Mouse (Mus musculus): Measurements from ENCODE around the gene Rhox4b. TPM values are rescaled to one million over a fixed set of nuclear protein-coding genes. Genes with fewer than 3 reads are reported as not detected.
"Not testable (repeated sequence)": the region's sequence is repeated elsewhere in the genome, so short reads cannot be mapped to it uniquely, and the experiment has no call there.

Rhox4b gene
- not detected for total RNA-seq (2021)
- long read RNA-seq, experiment 1 = 0 reads
- long read RNA-seq, experiment 2 = 0 reads

DNA sequence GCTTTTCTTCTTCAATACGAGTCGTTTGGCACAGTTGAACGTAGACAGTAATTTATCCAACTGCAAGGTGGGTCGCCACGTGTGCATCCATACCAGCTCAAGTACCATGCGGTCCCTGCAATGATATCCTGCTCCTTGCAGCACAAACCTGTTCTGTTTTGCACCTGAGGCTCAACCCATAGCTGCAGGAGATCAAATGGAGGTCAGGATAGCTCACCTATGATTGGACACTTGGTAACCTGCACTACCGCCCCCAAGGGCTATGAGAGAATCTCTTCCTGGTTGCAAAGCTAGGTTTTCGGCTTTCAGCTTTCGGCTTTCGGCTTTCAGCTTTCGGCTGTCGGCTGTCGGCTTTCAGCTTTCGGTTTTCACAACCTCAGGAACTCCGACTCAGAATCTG is at the start of gene Rhox4b:
TSS of gene Rhox4b (plus strand) at position 301 of the 400 bp plus-strand sequence.
- not testable (repeated sequence) for DNase-seq (ENCODE audit: low spot score in 2 of 2)

DNA sequence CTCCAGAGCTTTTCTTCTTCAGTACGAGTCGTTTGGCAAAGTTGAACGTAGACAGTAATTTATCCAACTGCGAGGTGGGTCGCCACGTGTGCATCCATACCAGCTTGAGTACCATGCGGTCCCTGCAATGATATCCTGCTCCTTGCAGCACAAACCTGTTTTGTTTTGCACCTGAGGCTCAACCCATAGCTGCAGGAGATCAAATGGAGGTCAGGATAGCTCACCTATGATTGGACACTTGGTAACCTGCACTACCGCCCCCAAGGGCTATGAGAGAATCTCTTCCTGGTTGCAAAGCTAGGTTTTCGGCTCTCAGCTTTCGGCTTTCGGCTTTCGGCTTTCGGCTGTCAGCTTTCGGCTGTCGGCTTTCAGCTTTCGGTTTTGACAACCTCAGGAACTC is 41.7 kb upstream of the Rhox4b start, which contains the start of gene Rhox4a2:
TSS of gene Rhox4a2 (plus strand) at position 301 of the 400 bp plus-strand sequence.
- not testable (repeated sequence) for DNase-seq (ENCODE audit: low spot score in 2 of 2)

DNA sequence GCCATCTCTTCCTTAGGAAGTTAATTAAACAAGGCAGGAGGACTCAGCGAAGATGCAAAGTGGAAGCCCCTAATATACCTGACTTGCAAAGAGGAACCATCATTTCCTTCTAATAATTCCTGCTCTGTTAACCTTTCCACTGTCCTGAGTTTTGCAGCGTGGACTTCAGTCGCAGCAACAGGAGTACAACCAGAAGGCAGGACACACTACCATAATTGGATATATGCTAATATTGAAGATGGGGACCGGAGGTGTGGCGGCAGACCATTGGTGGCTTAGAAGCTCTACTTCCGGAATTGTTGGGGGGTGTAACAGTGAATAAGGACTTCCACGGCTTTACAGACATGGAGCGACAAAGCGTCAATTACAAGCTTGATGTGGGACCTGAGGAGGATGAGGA is 20.5 kb upstream of the Rhox4b start, which contains the start of gene Rhox2b:
TSS of gene Rhox2b (plus strand) at position 301 of the 400 bp plus-strand sequence.
- DNase-seq (ENCODE audit: low spot score in 2 of 2) = not testable (repeated sequence)

DNA sequence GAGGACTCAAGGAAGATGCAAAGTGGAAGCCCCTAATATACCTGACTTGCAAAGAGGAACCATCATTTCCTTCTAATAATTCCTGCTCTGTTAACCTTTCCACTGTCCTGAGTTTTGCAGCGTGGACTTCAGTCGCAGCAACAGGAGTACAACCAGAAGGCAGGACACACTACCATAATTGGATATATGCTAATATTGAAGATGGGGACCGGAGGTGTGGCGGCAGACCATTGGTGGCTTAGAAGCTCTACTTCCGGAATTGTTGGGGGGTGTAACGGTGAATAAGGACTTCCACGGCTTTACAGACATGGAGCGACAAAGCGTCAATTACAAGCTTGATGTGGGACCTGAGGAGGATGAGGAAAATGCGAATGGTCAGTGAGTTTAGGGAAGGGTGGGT is 21.1 kb downstream of the Rhox4b start, which contains the start of gene Rhox2c:
TSS of gene Rhox2c (plus strand) at position 301 of the 400 bp plus-strand sequence.
- DNase-seq (ENCODE audit: low spot score in 2 of 2) = not testable (repeated sequence)

DNA sequence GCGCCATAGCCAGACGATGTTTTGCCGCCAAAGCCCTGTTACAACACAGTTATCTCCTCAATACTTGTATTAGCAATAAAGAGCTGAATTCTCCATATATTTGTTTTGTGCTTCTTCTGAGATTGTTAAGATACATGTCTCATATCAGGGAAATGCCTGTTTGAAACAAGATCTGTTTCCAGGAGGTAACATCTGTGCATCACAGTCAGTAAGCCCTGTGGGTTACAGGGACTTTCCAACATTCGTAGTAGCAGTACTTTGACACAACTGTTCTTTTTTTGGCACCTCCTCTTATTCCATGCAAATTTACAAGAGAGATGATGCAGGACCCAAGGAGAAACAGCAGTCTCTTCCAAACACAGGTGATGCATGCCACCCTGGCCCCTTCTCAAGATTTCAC is 26.0 kb downstream of the Rhox4b start, which contains the start of gene Rhox3c:
TSS of gene Rhox3c (plus strand) at position 301 of the 400 bp plus-strand sequence.
- not testable (repeated sequence) for DNase-seq (ENCODE audit: low spot score in 2 of 2)

DNA sequence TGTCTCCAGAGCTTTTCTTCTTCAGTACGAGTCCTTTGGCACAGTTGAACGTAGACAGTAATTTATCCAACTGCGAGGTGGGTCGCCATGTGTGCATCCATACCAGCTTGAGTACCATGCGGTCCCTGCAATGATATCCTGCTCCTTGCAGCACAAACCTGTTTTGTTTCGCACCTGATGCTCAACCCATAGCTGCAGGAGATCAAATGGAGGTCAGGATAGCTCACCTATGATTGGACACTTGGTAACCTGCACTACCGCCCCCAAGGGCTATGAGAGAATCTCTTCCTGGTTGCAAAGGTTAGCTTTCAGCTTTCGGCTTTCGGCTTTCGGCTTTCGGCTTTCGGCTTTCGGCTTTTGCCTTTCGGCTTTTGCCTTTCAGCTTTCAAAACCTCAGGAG is 47.7 kb downstream of the Rhox4b start, which contains the start of gene Rhox4c:
TSS of gene Rhox4c (plus strand) at position 301 of the 400 bp plus-strand sequence.
- DNase-seq (ENCODE audit: low spot score in 2 of 2) = not testable (repeated sequence)

Other genes with a start within 250 kb of the Rhox4b start
- 100 to 1,000 TPM; 257 to 290 TPM for gene Ndufa1, start 241.3 kb upstream of the Rhox4b start, total RNA-seq (2021)
- gene Rnf113a1, start 241.2 kb upstream of the Rhox4b start, total RNA-seq (2021) = 1 to 10 TPM; 7.4 to 8.3 TPM
- gene Gm9, start 221.5 kb upstream of the Rhox4b start, total RNA-seq (2021) = not detected
- not detected for gene Rhox1, start 210.2 kb upstream of the Rhox4b start, total RNA-seq (2021)
- gene Rhox2a, start 187.5 kb upstream of the Rhox4b start, total RNA-seq (2021) = not detected
- gene Rhox3a, start 182.6 kb upstream of the Rhox4b start, total RNA-seq (2021) = not detected
- gene Rhox4a, start 167.2 kb upstream of the Rhox4b start, total RNA-seq (2021) = not detected
- not detected for gene Rhox3a2, start 52.5 kb upstream of the Rhox4b start, total RNA-seq (2021)
- not detected for gene Rhox4a2, start 41.6 kb upstream of the Rhox4b start, total RNA-seq (2021)
- not detected for gene Rhox2b, start 20.4 kb upstream of the Rhox4b start, total RNA-seq (2021)
- gene Rhox2c, start 21.2 kb downstream of the Rhox4b start, total RNA-seq (2021) = not detected
- gene Rhox3c, start 26.1 kb downstream of the Rhox4b start, total RNA-seq (2021) = not detected
- gene Rhox4c, start 47.8 kb downstream of the Rhox4b start, total RNA-seq (2021) = not detected
- not detected for gene Rhox2d, start 60.9 kb downstream of the Rhox4b start, total RNA-seq (2021)
- gene Rhox4d, start 81.9 kb downstream of the Rhox4b start, total RNA-seq (2021) = not detected
- gene Rhox2e, start 98.0 kb downstream of the Rhox4b start, total RNA-seq (2021) = not detected
- not detected for gene Rhox3e, start 109.5 kb downstream of the Rhox4b start, total RNA-seq (2021)
- gene Rhox4e, start 124.9 kb downstream of the Rhox4b start, total RNA-seq (2021) = not detected
- not detected for gene Rhox2f, start 138.9 kb downstream of the Rhox4b start, total RNA-seq (2021)
- gene Rhox3f, start 148.5 kb downstream of the Rhox4b start, total RNA-seq (2021) = not detected
- not detected for gene Rhox4f, start 175.2 kb downstream of the Rhox4b start, total RNA-seq (2021)
- not detected for gene Rhox3g, start 196.1 kb downstream of the Rhox4b start, total RNA-seq (2021)
- not detected for gene Rhox2g, start 211.0 kb downstream of the Rhox4b start, total RNA-seq (2021)
- not detected for gene Rhox4g, start 218.8 kb downstream of the Rhox4b start, total RNA-seq (2021)
- gene Rhox3h, start 236.3 kb downstream of the Rhox4b start, total RNA-seq (2021) = not detected
- not detected for gene Rhox2h, start 240.8 kb downstream of the Rhox4b start, total RNA-seq (2021)

Measured in layer of hippocampus, postnatal 14 days (tissue).